Mouse (Mus musculus): ENCODE data around the gene Rpa3.

The Rpa3 gene

GRCm38 (mm10) chr6:8209047-8209865 is 49.7 kb downstream of the Rpa3 start, which contains the start of gene Mios:
TSS of gene Mios (plus strand) at chr6:8209222.
- DNase-seq (ENCODE audit: low spot score), result peak; percentile 78

Data from ovary, adult 18-20 months (tissue).